Mouse (Mus musculus) intestine, postnatal 0 days (tissue): ENCODE results near the gene Traf5. TPM values are rescaled to one million over a fixed set of nuclear protein-coding genes. Genes with fewer than 3 reads are reported as not detected.

Experiments used
- ATAC-seq: fragments of 200-750 bp; cut with Nextera tagmentation; 2 replicates; pipeline ENCODE4 v1.8.0; 2017; ENCODE audit warnings: mild to moderate bottlenecking, moderate TSS enrichment, moderate library complexity
- H3K27ac ChIP-seq: fragments of 300-500 bp; sonication (generic); 2 replicates; pipeline ENCODE4 v1.5.1; 2014; ENCODE audit warnings: mild to moderate bottlenecking, low read depth, low read length, moderate library complexity
- H3K27me3 ChIP-seq: fragments of 300-500 bp; sonication (generic); replicated peaks from 2 replicates; pipeline ENCODE4 v1.6.1; 2014; ENCODE audit warnings: low read length, mixed read lengths; ENCODE audit not compliant: control insufficient read depth, insufficient read depth
- H3K36me3 ChIP-seq: fragments of 300-500 bp; sonication (generic); 2 replicates; pipeline ENCODE4 v1.6.1; 2014; ENCODE audit warnings: mild to moderate bottlenecking, moderate library complexity; ENCODE audit not compliant: control insufficient read depth, insufficient read depth
- H3K4me1 ChIP-seq: fragments of 300-500 bp; sonication (generic); replicated peaks from 2 replicates; pipeline ENCODE4 v1.6.1; 2014; ENCODE audit warnings: antibody characterized with exemption, low read length, mixed read lengths; ENCODE audit not compliant: control insufficient read depth, insufficient read depth
- H3K4me2 ChIP-seq: fragments of 300-500 bp; sonication (generic); replicated peaks from 2 replicates; pipeline ENCODE4 v1.6.1; 2014; ENCODE audit warnings: low read depth, mild to moderate bottlenecking, moderate library complexity
- H3K4me3 ChIP-seq: fragments of 300-500 bp; sonication (generic); 2 replicates; pipeline ENCODE4 v1.5.1; 2014; ENCODE audit warnings: low read depth, low read length
- H3K9ac ChIP-seq: fragments of 300-500 bp; sonication (generic); 2 replicates; pipeline ENCODE4 v1.6.1; 2014; ENCODE audit warnings: mild to moderate bottlenecking, low read depth, low read length
- H3K9me3 ChIP-seq: fragments of 300-500 bp; sonication (generic); 2 replicates; pipeline ENCODE4 v1.6.1; 2016; ENCODE audit warnings: mixed run types; ENCODE audit not compliant: control insufficient read depth
- CTCF ChIP-seq: sonication (generic); IDR thresholded peaks from 2 replicates; pipeline ENCODE4 v1.5.1; 2016; ENCODE audit warnings: low read depth, mild to moderate bottlenecking, control low read depth, antibody characterized with exemption, moderate library complexity
- WGBS: fragments of 180-500 bp; shearing (Covaris S2); extraction: QIAGEN DNeasy Blood & Tissue Kit; methylation state at CpG from one replicate; pipeline ENCODE4 v1.1.7; 2014; 5-methylcytosine and 5-hydroxymethylcytosine counted together
- polyA plus RNA-seq: library from polyadenylated mRNA; unstranded; fragments of >200 nt; fragmentation: Nextera tagmentation; extraction: Ambion mirVana; gene quantifications from 2 replicates; pipeline ENCODE4 v1.2.1, GENCODE M21; 2015

The Traf5 gene
- polyA plus RNA-seq, 1 experiment from 2014 or later = 10.3 TPM

GRCm38 (mm10) chr1:192070618-192071051 lies 21.7 kb downstream of the Traf5 start:
- H3K4me1 ChIP-seq = 0 out of 2 replicates have a peak, but pooled peaks cover 10% of the 10 kb centered on the region
- peak; percentile 50 for TF ChIP-seq CTCF
- H3K9ac ChIP-seq = no peak overlapping the region
- no peaks in the 10 kb centered on the region for H3K9me3 ChIP-seq
- H3K27ac ChIP-seq = no peak overlapping the region
- no peaks in the 10 kb centered on the region for H3K27me3 ChIP-seq
- no peak overlapping the region for H3K4me3 ChIP-seq
- H3K36me3 ChIP-seq = peaks cover 31% of the 10 kb centered on the region
- 34% methylated on average over 3 of the region's 3 CpGs for WGBS
- no peak overlapping the region for H3K4me2 ChIP-seq
- no peak for ATAC-seq

DNA sequence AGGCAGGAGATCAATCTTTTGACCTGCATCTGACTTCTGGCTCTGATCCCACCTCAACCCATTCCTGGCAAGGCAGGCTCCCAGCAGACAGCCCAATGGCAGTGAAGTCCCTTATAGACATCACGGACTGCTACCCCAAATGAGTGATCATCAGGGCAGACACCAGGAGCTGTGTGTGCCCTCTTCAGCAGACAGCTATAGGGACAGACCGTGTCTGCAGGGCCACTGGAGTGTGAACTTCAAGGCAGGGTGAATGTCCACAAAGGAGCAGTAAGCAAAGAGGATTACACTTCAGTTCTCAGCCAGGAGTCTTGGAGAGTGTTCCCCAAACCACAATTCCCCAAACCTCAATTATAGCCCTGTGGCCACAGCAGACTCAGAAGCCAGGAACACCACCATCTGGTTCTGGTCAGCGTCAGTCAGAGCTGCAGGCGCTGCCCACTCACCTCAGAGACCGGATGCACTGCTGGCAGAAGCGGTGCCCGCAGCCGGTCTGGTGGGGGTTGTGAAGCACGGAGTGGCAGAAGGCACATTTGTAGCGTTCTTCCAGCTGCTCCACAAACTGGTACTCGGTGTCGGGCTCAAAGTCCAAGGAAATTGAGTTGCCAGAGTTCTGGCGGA lies 22.3 kb downstream of the Traf5 start:
- Histone ChIP-seq H3K36me3 (peaks cover 36% of the 10 kb centered on the region), H3K27ac (no peak overlapping the region), H3K4me2 (0 out of 2 replicates have a peak overlapping the region, but pooled peaks have one; percentile 17), H3K27me3 (no peaks in the 10 kb centered on the region), H3K4me1 (0 out of 2 replicates have a peak, but pooled peaks cover 10% of the 10 kb centered on the region), H3K4me3 (no peak overlapping the region), H3K9me3 (no peaks in the 10 kb centered on the region), H3K9ac (no peak overlapping the region)
- TF ChIP-seq CTCF = no peak
- no peak for ATAC-seq
- 39% methylated on average over 13 of the region's 13 CpGs for WGBS

- no peak for ATAC-seq
Observed at GRCm38 (mm10) chr1:192068188-192068587, 24.2 kb downstream of the Traf5 start.

DNA sequence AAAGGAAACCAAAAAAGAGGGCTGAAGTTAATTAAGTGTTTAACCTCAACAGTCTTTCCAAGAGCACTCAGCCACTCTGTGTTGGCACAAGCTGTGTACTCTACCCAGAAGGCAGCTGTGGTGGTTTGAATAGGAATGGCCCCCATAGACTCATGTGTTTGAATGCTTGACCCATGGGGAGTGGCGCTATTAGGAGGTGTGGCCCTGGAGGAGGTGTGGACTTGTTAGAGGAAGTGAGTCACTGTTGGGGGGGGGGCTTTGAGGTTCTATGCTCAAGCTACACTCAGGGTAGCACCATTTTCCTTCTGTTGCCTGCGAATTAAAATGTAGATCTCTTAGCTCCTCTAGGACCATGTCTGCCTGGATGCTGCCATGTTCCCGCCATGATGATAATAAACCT lies 25.4 kb downstream of the Traf5 start:
- no peak for TF ChIP-seq CTCF
- Histone ChIP-seq H3K27ac (no peak overlapping the region), H3K4me2 (no peak overlapping the region), H3K9ac (no peak overlapping the region), H3K9me3 (0 out of 2 replicates have a peak, but pooled peaks cover 4% of the 10 kb centered on the region), H3K36me3 (peaks cover 64% of the 10 kb centered on the region), H3K4me3 (no peak overlapping the region), H3K27me3 (no peaks in the 10 kb centered on the region), H3K4me1 (0 out of 2 replicates have a peak, but pooled peaks cover 10% of the 10 kb centered on the region)
- WGBS = 99% methylated on average over 3 of the region's 3 CpGs
- no peak for ATAC-seq

More at GRCm38 (mm10) chr1:192068188-192068587, 24.2 kb downstream of the Traf5 start:
- H3K9me3 ChIP-seq = 0 out of 2 replicates have a peak, but pooled peaks cover 4% of the 10 kb centered on the region
- H3K27ac ChIP-seq = no peak overlapping the region
- no peak overlapping the region for H3K4me3 ChIP-seq
- H3K27me3 ChIP-seq = no peaks in the 10 kb centered on the region
- 0 out of 2 replicates have a peak, but pooled peaks cover 10% of the 10 kb centered on the region for H3K4me1 ChIP-seq
- peaks cover 54% of the 10 kb centered on the region for H3K36me3 ChIP-seq
- no peak for TF ChIP-seq CTCF
- H3K9ac ChIP-seq = no peak overlapping the region
- WGBS = 48% methylated on average over 2 of the region's 2 CpGs
- H3K4me2 ChIP-seq = no peak overlapping the region

- Histone ChIP-seq H3K4me1 (no peaks in the 10 kb centered on the region), H3K36me3 (peaks cover 76% of the 10 kb centered on the region), H3K27ac (no peak overlapping the region), H3K9ac (no peak overlapping the region), H3K27me3 (no peaks in the 10 kb centered on the region), H3K9me3 (0 out of 2 replicates have a peak, but pooled peaks cover 4% of the 10 kb centered on the region), H3K4me3 (no peak overlapping the region), H3K4me2 (no peak overlapping the region)
- peak; percentile 52 for TF ChIP-seq CTCF
- ATAC-seq = no peak
- 93% methylated on average over 8 of the region's 8 CpGs for whole genome bisulfite sequencing
Observed at GRCm38 (mm10) chr1:192063209-192063946, 29.0 kb downstream of the Traf5 start.

DNA sequence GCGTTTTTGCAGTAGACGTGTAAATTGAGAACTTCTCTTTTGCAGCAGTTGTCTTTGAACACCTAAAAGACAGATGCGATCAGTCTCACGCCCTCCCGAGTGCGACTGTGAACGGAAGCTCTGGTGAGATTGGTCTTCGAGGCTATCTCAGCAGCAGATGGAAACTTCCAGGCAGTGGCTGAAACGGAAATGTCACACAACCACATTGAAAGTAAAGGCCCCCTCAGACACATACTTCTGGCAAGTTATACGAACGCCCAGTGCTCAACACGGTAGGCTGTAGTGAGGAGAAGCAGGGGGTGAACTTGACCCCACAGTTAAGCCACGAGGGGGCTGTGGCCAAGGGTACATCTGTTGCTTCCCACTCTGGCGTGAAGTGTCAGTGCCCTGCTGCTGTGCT lies 29.7 kb downstream of the Traf5 start:
- H3K36me3 ChIP-seq = peaks cover 73% of the 10 kb centered on the region
- H3K4me2 ChIP-seq = no peak overlapping the region
- H3K9me3 ChIP-seq = 0 out of 2 replicates have a peak, but pooled peaks cover 4% of the 10 kb centered on the region
- no peak for ATAC-seq
- 93% methylated on average over 14 of the region's 14 CpGs for WGBS
- no peaks in the 10 kb centered on the region for H3K4me1 ChIP-seq
- no peak overlapping the region for H3K4me3 ChIP-seq
- no peak for TF ChIP-seq CTCF
- no peaks in the 10 kb centered on the region for H3K27me3 ChIP-seq
- no peak overlapping the region for H3K27ac ChIP-seq
- H3K9ac ChIP-seq = no peak overlapping the region
